Mouse (Mus musculus) midbrain, postnatal 0 days (tissue): Measurements from ENCODE around the gene Gfy. TPM values are rescaled to one million over a fixed set of nuclear protein-coding genes. Genes with fewer than 3 reads are reported as not detected.

Experiments used
- ATAC-seq: fragments of 200-750 bp; cut with Nextera tagmentation; 2 replicates; pipeline ENCODE4 v1.8.0; 2017; ENCODE audit warnings: moderate number of reproducible peaks, mild to moderate bottlenecking, moderate TSS enrichment, moderate library complexity; ENCODE audit not compliant: low FRiP score
- DNase-seq: peaks from one replicate; pipeline ENCODE4 v3.0.0-alpha.2; 2015; ENCODE audit warnings: low spot score
- H3K27ac ChIP-seq: fragments of 300-500 bp; sonication (generic); 2 replicates; pipeline ENCODE4 v1.5.1; 2014; ENCODE audit warnings: low read depth, mild to moderate bottlenecking, low read length, mixed read lengths
- H3K27me3 ChIP-seq: fragments of 300-500 bp; sonication (generic); 2 replicates; pipeline ENCODE4 v1.6.1; 2014; ENCODE audit warnings: low read length, control low read depth, mixed read lengths; ENCODE audit not compliant: insufficient read depth
- H3K36me3 ChIP-seq: fragments of 300-500 bp; sonication (generic); 2 replicates; pipeline ENCODE4 v1.6.1; 2014; ENCODE audit warnings: low read length, control low read depth, mixed read lengths; ENCODE audit not compliant: insufficient read depth
- H3K4me1 ChIP-seq: fragments of 300-500 bp; sonication (generic); 2 replicates; pipeline ENCODE4 v1.6.1; 2014; ENCODE audit warnings: mild to moderate bottlenecking, control low read depth, antibody characterized with exemption, low read length, mixed read lengths; ENCODE audit not compliant: insufficient read depth
- H3K4me2 ChIP-seq: fragments of 300-500 bp; sonication (generic); 2 replicates; pipeline ENCODE4 v1.6.1; 2014; ENCODE audit warnings: low read depth, mild to moderate bottlenecking, low read length, mixed read lengths; ENCODE audit not compliant: poor library complexity, severe bottlenecking
- H3K4me3 ChIP-seq: fragments of 300-500 bp; sonication (generic); 2 replicates; pipeline ENCODE4 v1.5.1; 2014; ENCODE audit warnings: low read depth, mild to moderate bottlenecking, low read length, moderate library complexity
- H3K9ac ChIP-seq: fragments of 300-500 bp; sonication (generic); replicated peaks from 2 replicates; pipeline ENCODE4 v1.6.1; 2014; ENCODE audit warnings: mild to moderate bottlenecking, low read length, moderate library complexity, mixed read lengths; ENCODE audit not compliant: poor library complexity, severe bottlenecking
- H3K9me3 ChIP-seq: fragments of 300-500 bp; sonication (generic); 2 replicates; pipeline ENCODE4 v1.6.1; 2016; ENCODE audit warnings: low read length, control low read depth
- CTCF ChIP-seq: IDR thresholded peaks from 2 replicates; pipeline ENCODE4 v1.5.1; 2016; ENCODE audit warnings: antibody characterized with exemption, mild to moderate bottlenecking
- WGBS: fragments of 180-500 bp; shearing (Covaris S2); extraction: QIAGEN DNeasy Blood & Tissue Kit; methylation state at CpG from one replicate; pipeline ENCODE4 v1.1.7; 2014; 5-methylcytosine and 5-hydroxymethylcytosine counted together
- polyA plus RNA-seq: library from polyadenylated mRNA; unstranded; fragments of >200 nt; fragmentation: Nextera tagmentation; extraction: Ambion mirVana; gene quantifications from 2 replicates; pipeline ENCODE4 v1.2.1, GENCODE M21; 2015
- total RNA-seq: library from RNA; depleted of rRNA; stranded (reverse); fragments of >200 nt; gene quantifications from 2 replicates; pipeline ENCODE4 v1.2.3, GENCODE M21; 2014; rRNA removed

The Gfy gene
- total RNA-seq = not detected in 2 replicates
- polyA plus RNA-seq = 0.11 and 0.51 TPM in 2 replicates

DNA sequence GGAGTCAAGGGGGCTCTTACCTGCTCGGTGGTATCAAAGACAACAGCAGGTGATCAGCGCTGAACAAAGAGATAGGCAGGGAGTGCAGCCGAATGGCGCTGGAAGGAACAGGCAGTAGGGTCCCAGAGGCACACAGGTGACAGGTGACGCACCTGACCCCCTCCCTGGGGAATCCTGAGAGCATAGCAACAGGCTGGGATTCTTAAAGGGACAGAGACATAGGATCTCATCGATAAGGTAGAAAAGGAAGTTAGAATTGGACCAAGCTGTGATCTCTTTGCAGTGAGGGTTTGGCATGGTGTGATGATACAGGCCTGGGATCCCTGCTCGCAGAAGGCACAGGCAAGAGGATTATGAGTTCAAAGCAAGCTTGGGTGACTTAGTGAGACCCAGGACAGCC is at the start of gene Gfy:
Gfy (minus strand) TSS at position 101 of the 400 bp plus-strand sequence.
- 26% methylated on average over 7 of the region's 7 CpGs for WGBS
- no peak within 1 kb of the TSS for H3K27ac ChIP-seq

GRCm38 (mm10) chr7:45229046-45229445 is 49.7 kb upstream of the Gfy start:
- Histone ChIP-seq H3K36me3 (no peaks in the 10 kb centered on the region), H3K9me3 (no peaks in the 10 kb centered on the region), H3K27ac (no peak overlapping the region), H3K4me2 (no peak overlapping the region), H3K9ac (no peak overlapping the region), H3K4me1 (no peaks in the 10 kb centered on the region), H3K27me3 (no peaks in the 10 kb centered on the region), H3K4me3 (no peak overlapping the region)
- WGBS = 92% methylated on average over 8 of the region's 8 CpGs
- no peak for TF ChIP-seq CTCF
- DNase-seq (no peak), ATAC-seq (no peak)

More for the DNA sequence above, at the start of gene Gfy:
- DNase-seq (no peak), ATAC-seq (no peak)
- peaks cover 92% of the 10 kb centered on the region for H3K27me3 ChIP-seq
- H3K4me3 ChIP-seq = no peak within 1 kb of the TSS
- peaks cover 5% of the 10 kb centered on the region; the same call in 1 of the 2 replicates for H3K4me1 ChIP-seq
- H3K9ac ChIP-seq = no peak within 1 kb of the TSS
- H3K9me3 ChIP-seq = no peaks in the 10 kb centered on the region
- no peak within 1 kb of the TSS for H3K4me2 ChIP-seq
- H3K36me3 ChIP-seq = no peaks in the 10 kb centered on the region
- TF ChIP-seq CTCF = no peak

- no peaks in the 10 kb centered on the region for H3K36me3 ChIP-seq
- no peaks in the 10 kb centered on the region for H3K27me3 ChIP-seq
- no peaks in the 10 kb centered on the region for H3K4me1 ChIP-seq
- no peak overlapping the region for H3K4me3 ChIP-seq
- TF ChIP-seq CTCF = no peak
- H3K4me2 ChIP-seq = no peak overlapping the region
- H3K27ac ChIP-seq = no peak overlapping the region
- no peak overlapping the region for H3K9ac ChIP-seq
- no peaks in the 10 kb centered on the region for H3K9me3 ChIP-seq
- DNase-seq = no peak
- WGBS = 94% methylated on average over 18 of the region's 18 CpGs
- ATAC-seq = no peak
Measured at GRCm38 (mm10) chr7:45228548-45228947, 49.2 kb upstream of the Gfy start.

- 95% methylated on average over 5 of the region's 5 CpGs for WGBS
- H3K9ac ChIP-seq = no peak overlapping the region
- no peaks in the 10 kb centered on the region for H3K4me1 ChIP-seq
- no peak for DNase-seq
- no peak for TF ChIP-seq CTCF
- no peaks in the 10 kb centered on the region for H3K27me3 ChIP-seq
- H3K36me3 ChIP-seq = no peaks in the 10 kb centered on the region
- no peak overlapping the region for H3K27ac ChIP-seq
- no peak overlapping the region for H3K4me2 ChIP-seq
- ATAC-seq = no peak
- no peaks in the 10 kb centered on the region for H3K9me3 ChIP-seq
- no peak overlapping the region for H3K4me3 ChIP-seq
Measured at GRCm38 (mm10) chr7:45226421-45226820, 47.1 kb upstream of the Gfy start.

- no peak overlapping the region for H3K4me2 ChIP-seq
- no peaks in the 10 kb centered on the region for H3K4me1 ChIP-seq
- no peak overlapping the region for H3K9ac ChIP-seq
- 87% methylated on average over 7 of the region's 7 CpGs for WGBS
- no peak for TF ChIP-seq CTCF
- no peak overlapping the region for H3K4me3 ChIP-seq
- no peaks in the 10 kb centered on the region for H3K27me3 ChIP-seq
- DNase-seq (no peak), ATAC-seq (no peak)
- H3K9me3 ChIP-seq = no peaks in the 10 kb centered on the region
- no peaks in the 10 kb centered on the region for H3K36me3 ChIP-seq
- no peak overlapping the region for H3K27ac ChIP-seq
Measured at GRCm38 (mm10) chr7:45224826-45225225, 45.5 kb upstream of the Gfy start.

DNA sequence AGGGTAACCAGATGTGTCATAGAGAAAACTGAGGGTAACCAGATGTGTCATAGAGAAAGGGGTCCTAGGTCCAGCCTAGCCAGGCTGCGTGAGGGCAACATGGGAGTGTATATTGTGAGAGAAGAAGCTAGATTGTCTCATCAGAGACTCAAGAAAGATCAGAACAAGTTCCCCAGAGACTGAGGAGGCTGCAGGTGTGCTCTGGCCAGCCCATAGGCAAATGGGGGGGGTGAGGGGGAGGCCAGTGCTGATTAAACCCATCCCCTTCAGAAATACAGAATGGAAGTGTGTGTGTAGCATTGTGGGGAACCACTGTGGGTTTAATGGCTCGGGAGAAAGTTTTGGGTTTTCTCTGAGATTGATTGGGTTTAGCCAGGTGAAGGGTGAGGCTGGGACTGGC is 42.3 kb upstream of the Gfy start:
- H3K4me2 ChIP-seq = no peak overlapping the region
- H3K9ac ChIP-seq = no peak overlapping the region
- ATAC-seq = no peak
- no peaks in the 10 kb centered on the region for H3K36me3 ChIP-seq
- 87% methylated on average over 2 of the region's 2 CpGs for WGBS
- no peak for TF ChIP-seq CTCF
- no peak overlapping the region for H3K27ac ChIP-seq
- H3K27me3 ChIP-seq = no peaks in the 10 kb centered on the region
- H3K9me3 ChIP-seq = no peaks in the 10 kb centered on the region
- no peak overlapping the region for H3K4me3 ChIP-seq
- no peaks in the 10 kb centered on the region for H3K4me1 ChIP-seq
- DNase-seq = no peak
